In the genomic region with DNA sequence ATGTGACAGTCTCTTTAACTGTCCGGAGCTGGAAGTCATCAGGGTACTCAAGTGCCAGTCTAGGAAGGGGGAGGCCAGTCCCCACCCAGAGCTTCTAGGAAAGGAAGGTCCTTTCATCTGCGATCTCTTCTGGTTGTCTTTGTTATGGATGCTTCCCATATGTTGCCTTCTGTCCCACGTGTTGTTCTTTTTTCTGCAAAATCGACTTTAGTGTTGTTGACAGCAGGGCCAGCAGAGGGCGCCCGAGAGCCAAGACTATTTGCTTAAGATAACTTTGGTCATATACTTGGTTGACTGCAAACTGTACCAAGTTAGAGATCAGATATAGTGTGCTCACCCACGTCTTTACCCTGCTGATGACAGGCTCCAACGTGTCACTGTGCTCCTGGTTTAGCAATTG, we compare ENCODE assay signal across 8 mouse cellular contexts. TPM values are rescaled to one million over a fixed set of nuclear protein-coding genes. Genes with fewer than 3 reads are reported as not detected.
A peak's percentile ranks its signal among the peaks of the same experiment; 100 is the strongest.
DNase-seq lines count a peak whose midpoint lies in the region; ATAC-seq and TF ChIP-seq lines count a peak whose summit lies in the region.

No protein-coding gene starts in this region.

- no peak overlapping the region for H3K9ac ChIP-seq in forebrain, embryonic 12.5 days
- H3K9ac ChIP-seq in hindbrain, postnatal 0 days (replicated peaks; ENCODE audit: low read length) = no peak overlapping the region

- no peaks in the 10 kb centered on the region for H3K27me3 ChIP-seq in forebrain, embryonic 12.5 days
- no peaks in the 10 kb centered on the region for H3K27me3 ChIP-seq in hindbrain, postnatal 0 days (ENCODE audit: insufficient read depth, low read length)

- H3K9me3 ChIP-seq in forebrain, embryonic 12.5 days = no peaks in the 10 kb centered on the region
- H3K9me3 ChIP-seq in hindbrain, postnatal 0 days (ENCODE audit: low read length) = no peaks in the 10 kb centered on the region

- WGBS in forebrain, embryonic 12.5 days = 13% methylated on average over 8 of the region's 8 CpGs
- 10% methylated on average over 8 of the region's 8 CpGs for WGBS in hindbrain, postnatal 0 days

- no peak overlapping the region for H3K4me2 ChIP-seq in forebrain, embryonic 12.5 days
- 0 out of 2 replicates have a peak overlapping the region, but pooled peaks have one; percentile 18 for H3K4me2 ChIP-seq in hindbrain, postnatal 0 days (ENCODE audit: low read depth, low read length)

- peak; percentile 51 for DNase-seq in MN1 (ENCODE audit: low spot score)
- peak; percentile 23 for DNase-seq in c-Kit-positive CD71-negative TER-119-negative erythroid progenitor cells, embryonic 14.5 days (ENCODE audit: low read depth)
- peak; percentile 89 for DNase-seq in hindbrain, postnatal 0 days (ENCODE audit: low spot score)
- peak; percentile 66 to 88 for DNase-seq in layer of hippocampus, postnatal 25 days (ENCODE audit: extremely low spot score in 1 of 2, low spot score in 1 of 2)
- DNase-seq in lung, postnatal 36 days = peak; percentile 80
- peak; percentile 90 for DNase-seq in right cerebral cortex, adult 2 months (ENCODE audit: low spot score in 2 of 2)
- peak; percentile 46 for DNase-seq in yolk sac, embryonic 10.5 days (ENCODE audit: low spot score)

- no peak overlapping the region for H3K4me3 ChIP-seq in forebrain, embryonic 12.5 days (replicated peaks)
- H3K4me3 ChIP-seq in hindbrain, postnatal 0 days (ENCODE audit: low read length) = no peak overlapping the region

- ATAC-seq in forebrain, embryonic 12.5 days (ENCODE audit: low FRiP score) = peak; percentile 76; the same call in 1 of the 2 replicates
- peak; percentile 73 for ATAC-seq in hindbrain, postnatal 0 days

- H3K27ac ChIP-seq in forebrain, embryonic 12.5 days = no peak overlapping the region
- H3K27ac ChIP-seq in hindbrain, postnatal 0 days = no peak overlapping the region

- no peaks in the 10 kb centered on the region for H3K36me3 ChIP-seq in forebrain, embryonic 12.5 days (replicated peaks)
- H3K36me3 ChIP-seq in hindbrain, postnatal 0 days (ENCODE audit: insufficient read depth, low read length) = no peaks in the 10 kb centered on the region

- no peaks in the 10 kb centered on the region for H3K4me1 ChIP-seq in forebrain, embryonic 12.5 days
- no peaks in the 10 kb centered on the region for H3K4me1 ChIP-seq in hindbrain, postnatal 0 days (ENCODE audit: insufficient read depth, low read length)

- peak; percentile 96 for TF ChIP-seq CTCF in hindbrain, postnatal 0 days (IDR thresholded peaks at IDR 0.05; ENCODE audit: low read depth)

RNA-seq across cellular contexts. Expression of gene Cfap299, which starts 19.5 kb away (rescaled TPM):
- polyA plus RNA-seq in forebrain, embryonic 12.5 days (2016; fragmentation: Nextera tagmentation; extraction: Ambion mirVana) = 0.46 TPM in 1 of 2 replicates, not detected in the other
- 1.0 TPM in 1 of 2 replicates, not detected in the other for total RNA-seq in hindbrain, postnatal 0 days (2014; rRNA removed)
- 2.3 and 3.5 TPM in 2 replicates for polyA plus RNA-seq in hindbrain, postnatal 0 days (2015; fragmentation: Nextera tagmentation; extraction: Ambion mirVana)
- under 1 TPM in 1 of 2 experiments, not detected in 1; 0.54 TPM for total RNA-seq in layer of hippocampus, postnatal 25 days (2021)

Comparison
In these comparisons a context has a peak if more than half of its experiments do, and no peak if none do; other contexts are left out.
1. DNase-seq: peak in every context shown above with its lines; median percentile 90 in right cerebral cortex, adult 2 months; 89 in hindbrain, postnatal 0 days; 80 in lung, postnatal 36 days; 77 in layer of hippocampus, postnatal 25 days; 51 in MN1; 46 in yolk sac, embryonic 10.5 days; 23 in c-Kit-positive CD71-negative TER-119-negative erythroid progenitor cells, embryonic 14.5 days.